In genomic region chr1:124148590-124148989, GRCm38 (mm10) we compare ENCODE assay signal across 13 mouse cellular contexts.
A peak's percentile ranks its signal among the peaks of the same experiment; 100 is the strongest.
DNase-seq lines count a peak whose midpoint lies in the region; ATAC-seq and TF ChIP-seq lines count a peak whose summit lies in the region.
"Had no signal": no experiment of that assay in that cellular context is flagged by ENCODE, and none has a peak within 500 bp of the region (broad histone marks: within the 10 kb centered on the region; RNA-seq: fewer than 3 reads in every experiment).

No protein-coding gene starts in this region.

- H3K9me3 ChIP-seq in hindbrain, postnatal 0 days (ENCODE audit: low read length) = no peaks in the 10 kb centered on the region
- no peaks in the 10 kb centered on the region for H3K9me3 ChIP-seq in hindbrain, embryonic 10.5 days
- H3K9me3 ChIP-seq: embryonic facial prominence, embryonic 13.5 days; heart, embryonic 13.5 days; limb, embryonic 15.5 days had no signal

- no peak overlapping the region for H3K9ac ChIP-seq in hindbrain, postnatal 0 days (replicated peaks; ENCODE audit: low read length)
- H3K9ac ChIP-seq: embryonic facial prominence, embryonic 13.5 days; heart, embryonic 13.5 days; limb, embryonic 15.5 days had no signal

- H3K4me3 ChIP-seq in hindbrain, postnatal 0 days (ENCODE audit: low read length) = no peak overlapping the region
- H3K4me3 ChIP-seq in hindbrain, embryonic 10.5 days = no peak overlapping the region
- H3K4me3 ChIP-seq: embryonic facial prominence, embryonic 13.5 days; heart, embryonic 13.5 days; limb, embryonic 15.5 days had no signal

- no peak for TF ChIP-seq CTCF in hindbrain, postnatal 0 days (IDR thresholded peaks at IDR 0.05; ENCODE audit: low read depth)

- no peaks in the 10 kb centered on the region for H3K27me3 ChIP-seq in hindbrain, postnatal 0 days (ENCODE audit: insufficient read depth, low read length)
- no peaks in the 10 kb centered on the region for H3K27me3 ChIP-seq in hindbrain, embryonic 10.5 days (ENCODE audit: insufficient read depth, poor library complexity, severe bottlenecking)
- H3K27me3 ChIP-seq: embryonic facial prominence, embryonic 13.5 days; heart, embryonic 13.5 days; limb, embryonic 15.5 days; Patski had no signal

- H3K27ac ChIP-seq in hindbrain, postnatal 0 days = no peak overlapping the region
- no peak overlapping the region for H3K27ac ChIP-seq in hindbrain, embryonic 10.5 days
- H3K27ac ChIP-seq: embryonic facial prominence, embryonic 13.5 days; heart, embryonic 13.5 days; limb, embryonic 15.5 days had no signal

- H3K4me1 ChIP-seq in hindbrain, postnatal 0 days (ENCODE audit: insufficient read depth, low read length) = no peaks in the 10 kb centered on the region
- no peaks in the 10 kb centered on the region for H3K4me1 ChIP-seq in hindbrain, embryonic 10.5 days (replicated peaks)
- H3K4me1 ChIP-seq: embryonic facial prominence, embryonic 13.5 days; heart, embryonic 13.5 days; limb, embryonic 15.5 days had no signal

- no peak overlapping the region for H3K4me2 ChIP-seq in hindbrain, postnatal 0 days (ENCODE audit: low read depth, low read length)
- H3K4me2 ChIP-seq: embryonic facial prominence, embryonic 13.5 days; heart, embryonic 13.5 days; limb, embryonic 15.5 days had no signal

- H3K36me3 ChIP-seq in hindbrain, postnatal 0 days (ENCODE audit: insufficient read depth, low read length) = no peaks in the 10 kb centered on the region
- no peaks in the 10 kb centered on the region for H3K36me3 ChIP-seq in hindbrain, embryonic 10.5 days
- H3K36me3 ChIP-seq: embryonic facial prominence, embryonic 13.5 days; heart, embryonic 13.5 days; limb, embryonic 15.5 days had no signal

- intact Hi-C loops in heart, postnatal 14 days (cut with DNase I) = no loop called here

- peak; percentile 21 for DNase-seq in hindbrain, postnatal 0 days (ENCODE audit: low spot score)
- no peak for DNase-seq in hindbrain, embryonic 10.5 days (ENCODE audit: low spot score)
- peak; percentile 6 to 21 for DNase-seq in frontal cortex, postnatal 25 days (ENCODE audit: low spot score in 2 of 2)
- peak; percentile 15 to 50 for DNase-seq in left cerebral cortex, adult 8-10 months (ENCODE audit: low spot score in 2 of 2)
- no peak for DNase-seq in testis, postnatal 14 days (ENCODE audit: low spot score)
- DNase-seq in urinary bladder, postnatal 4 days (ENCODE audit: low spot score in 2 of 2) = no peak
- DNase-seq in urinary bladder, postnatal 25 days (ENCODE audit: low spot score) = no peak
- DNase-seq in heart, postnatal 14 days = no peak
- DNase-seq: lung, postnatal 4 days had no signal

- no peak for ATAC-seq in hindbrain, postnatal 0 days
- ATAC-seq: Patski had no signal

- 66% methylated on average over 4 of the region's 4 CpGs for WGBS in hindbrain, postnatal 0 days
- WGBS in hindbrain, embryonic 10.5 days = 86% methylated on average over 4 of the region's 4 CpGs

Comparison
In these comparisons a context has a peak if more than half of its experiments do, and no peak if none do; other contexts are left out.
1. DNase-seq: peak in hindbrain, postnatal 0 days (single experiment), frontal cortex, postnatal 25 days (2 of 2) and left cerebral cortex, adult 8-10 months (2 of 2); none in hindbrain, embryonic 10.5 days (single experiment), testis, postnatal 14 days (single experiment), urinary bladder, postnatal 4 days (0 of 2), urinary bladder, postnatal 25 days (single experiment) and heart, postnatal 14 days (0 of 2).